Mouse (Mus musculus) adrenal gland, adult 8-10 months (tissue): ENCODE measurements around the gene Zmpste24. TPM values are rescaled to one million over a fixed set of nuclear protein-coding genes. Genes with fewer than 3 reads are reported as not detected.

Experiments used
- DNase-seq: peaks from one replicate; pipeline ENCODE4 v3.0.0; 2022
- total RNA-seq, 4 experiments: library from RNA; stranded (reverse); gene quantifications; 2 replicates each; pipeline ENCODE4 v1.2.4; 2022

Zmpste24 gene
- total RNA-seq, 4 experiments from 2014 or later, result 54.8 to 69.9 (median 57.0) TPM

DNA sequence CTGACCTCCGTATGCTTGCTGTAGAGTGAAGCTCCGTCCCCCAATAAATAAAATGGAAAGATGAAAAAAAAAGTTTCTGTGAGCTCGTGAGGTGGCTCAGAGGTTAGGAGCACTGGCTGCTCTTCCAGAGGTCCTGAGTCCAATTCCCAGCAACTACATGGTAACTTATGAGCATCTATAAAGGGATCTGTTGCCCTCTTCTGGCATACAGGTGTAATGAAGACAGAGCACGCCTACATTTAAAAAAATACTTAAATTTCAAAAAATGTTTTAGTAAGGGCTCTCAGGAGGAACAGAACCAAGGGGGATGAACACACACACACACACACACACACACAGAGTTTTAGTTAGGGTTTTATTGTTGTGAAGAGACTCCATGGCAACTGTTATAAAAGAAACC is 66.6 kb downstream of the Zmpste24 start:
- no peak for DNase-seq

DNA sequence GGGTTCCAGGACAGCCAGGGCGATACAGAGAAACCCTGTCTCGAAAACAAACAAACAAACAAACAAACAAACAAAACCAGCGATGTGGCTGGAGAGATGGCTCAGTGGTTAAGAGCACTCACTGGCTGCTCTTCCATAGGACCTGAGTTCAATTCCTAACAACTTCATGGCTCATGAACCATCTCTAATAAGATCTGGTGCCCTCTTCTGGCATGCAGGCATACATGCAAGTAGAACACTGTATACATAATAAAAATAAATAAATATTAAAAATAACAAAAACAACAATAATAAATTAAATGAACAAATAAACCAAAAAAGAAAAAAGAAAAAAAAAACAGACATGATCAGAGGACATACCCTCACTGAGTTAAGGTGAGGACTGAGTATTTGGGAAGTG is 68.4 kb downstream of the Zmpste24 start:
- no peak for DNase-seq

DNA sequence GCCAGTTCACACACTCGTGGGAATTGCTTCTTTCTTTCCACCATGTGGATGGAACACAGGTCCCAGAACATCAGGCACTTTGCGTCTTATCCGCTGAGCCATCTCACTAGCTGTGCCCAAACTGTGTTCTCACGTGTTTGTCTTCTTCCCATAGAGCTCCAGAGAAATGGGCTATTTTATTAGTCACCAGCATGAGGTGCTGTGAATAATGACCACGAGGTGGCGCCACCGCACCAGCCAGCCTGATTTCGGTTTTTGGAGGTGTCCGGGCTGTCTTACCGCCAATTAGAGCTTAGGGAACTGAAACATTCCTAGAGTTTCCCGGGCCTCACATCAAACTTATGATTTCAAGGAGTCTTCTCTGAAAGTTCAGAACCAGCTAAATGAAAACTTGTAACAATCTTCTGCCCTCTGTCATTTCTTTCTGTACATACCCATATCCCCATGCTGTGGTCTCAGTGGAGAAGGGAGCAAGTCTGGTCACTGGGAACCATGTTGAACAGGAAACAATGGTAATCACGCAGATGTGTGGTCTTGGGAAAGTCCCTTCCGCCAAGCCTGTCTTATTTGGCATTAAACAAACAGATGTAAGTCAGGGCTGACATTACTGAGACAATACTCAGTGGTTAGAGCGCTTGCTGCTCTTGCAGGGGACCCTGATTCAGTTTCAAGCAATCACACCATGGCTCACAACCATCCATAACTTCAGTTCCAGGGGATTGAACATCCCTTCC is 69.2 kb downstream of the Zmpste24 start:
- no peak for DNase-seq

DNA sequence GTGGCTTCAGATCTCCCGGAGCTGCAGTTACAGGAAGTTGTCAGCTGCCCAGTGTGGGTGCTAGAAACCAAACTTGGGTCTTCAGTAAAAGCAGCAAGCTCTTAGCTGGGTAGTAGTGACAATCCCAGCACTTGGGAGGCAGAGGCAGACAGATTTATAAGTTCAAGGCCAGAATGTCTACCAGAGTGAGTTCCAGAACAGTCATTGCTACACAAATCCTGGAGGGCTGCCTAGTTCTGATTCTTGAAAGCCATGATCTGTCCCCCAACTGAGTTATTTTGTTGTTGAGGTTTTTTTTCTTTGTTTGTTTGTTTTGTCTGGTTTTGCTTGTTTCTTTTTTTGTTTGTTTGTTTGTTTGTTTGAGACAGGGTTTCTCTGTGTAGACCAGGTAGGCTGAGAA is 69.9 kb downstream of the Zmpste24 start:
- peak; percentile 32 for DNase-seq

GRCm38 (mm10) chr4:121025681-121026080 is 72.4 kb downstream of the Zmpste24 start:
- no peak for DNase-seq

DNA sequence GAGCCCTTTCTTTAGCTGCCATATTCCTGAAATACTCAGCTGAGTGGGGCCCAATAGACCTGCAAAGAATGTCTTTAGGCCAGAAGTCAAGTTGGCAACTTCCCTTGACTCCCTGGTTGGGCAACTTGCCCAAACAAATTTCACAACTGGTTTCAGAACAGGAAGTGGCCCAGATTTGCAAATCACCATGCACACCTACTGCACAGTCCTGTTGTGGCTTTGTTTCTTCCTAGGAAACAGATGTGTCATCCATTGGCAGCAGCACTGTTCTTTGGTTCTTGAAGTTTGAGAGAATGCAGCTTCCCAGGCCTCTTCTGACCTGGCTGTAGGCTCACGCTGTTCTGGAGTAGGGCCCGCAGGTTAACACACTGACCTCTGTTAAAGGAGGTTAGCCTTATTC is 74.1 kb downstream of the Zmpste24 start:
- peak; percentile 64 for DNase-seq

GRCm38 (mm10) chr4:121023464-121023863 is 74.6 kb downstream of the Zmpste24 start:
- no peak for DNase-seq

DNA sequence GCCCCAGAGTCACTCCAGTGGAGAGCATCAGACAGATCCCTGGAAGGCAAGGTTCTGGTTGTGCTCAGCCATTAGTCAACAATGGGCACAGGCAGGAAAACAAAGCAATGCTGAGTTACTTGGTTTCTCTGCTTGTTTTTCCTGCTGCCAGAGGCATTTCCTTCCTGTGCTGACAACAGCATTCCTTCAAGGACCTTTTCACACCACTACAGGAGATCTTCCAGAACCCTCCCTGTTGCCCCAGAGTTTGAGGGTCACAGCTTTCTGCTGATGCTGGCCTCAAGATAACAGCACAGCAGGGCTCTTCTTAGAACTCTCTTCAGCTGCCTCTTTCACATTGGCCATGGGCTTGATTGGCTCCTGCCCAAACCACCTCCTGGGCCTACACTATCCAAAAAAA is 76.1 kb downstream of the Zmpste24 start:
- DNase-seq, result peak; percentile 29

DNA sequence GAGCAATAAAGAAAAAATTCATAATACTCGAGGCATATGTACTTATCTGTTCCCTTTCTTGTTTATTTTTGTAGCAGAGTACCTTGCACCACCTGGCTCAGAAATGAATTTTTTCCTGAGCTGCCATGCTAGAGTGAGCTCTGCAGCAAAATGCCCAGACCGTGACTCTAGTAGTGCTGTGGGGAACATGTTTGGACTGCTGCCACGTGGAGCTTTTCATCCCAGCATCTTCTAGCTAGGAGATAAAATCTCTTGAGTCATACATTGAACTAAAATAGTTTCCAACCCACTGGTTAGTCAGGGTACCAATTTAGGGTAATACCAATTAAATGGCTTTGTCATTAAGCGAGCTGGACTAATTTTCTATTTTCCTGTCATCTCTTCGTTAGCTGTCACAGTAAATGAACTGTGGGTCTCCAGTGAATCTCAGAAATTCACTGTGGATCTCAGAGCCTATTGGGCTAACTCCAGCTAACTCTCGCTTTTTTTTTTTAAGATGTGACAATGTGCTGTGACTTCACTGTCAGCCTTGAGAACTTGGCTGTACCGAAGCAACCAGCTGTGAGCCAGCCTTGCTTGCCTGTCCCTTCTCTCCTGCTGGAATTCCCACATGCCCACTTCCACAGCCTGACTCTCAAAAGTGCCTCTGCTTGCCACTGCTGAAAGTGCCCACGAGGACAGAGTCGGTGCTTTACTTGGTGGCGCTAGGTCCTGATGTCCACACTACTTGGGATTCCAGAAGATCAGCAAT is 77.8 kb downstream of the Zmpste24 start:
- DNase-seq, result no peak

DNA sequence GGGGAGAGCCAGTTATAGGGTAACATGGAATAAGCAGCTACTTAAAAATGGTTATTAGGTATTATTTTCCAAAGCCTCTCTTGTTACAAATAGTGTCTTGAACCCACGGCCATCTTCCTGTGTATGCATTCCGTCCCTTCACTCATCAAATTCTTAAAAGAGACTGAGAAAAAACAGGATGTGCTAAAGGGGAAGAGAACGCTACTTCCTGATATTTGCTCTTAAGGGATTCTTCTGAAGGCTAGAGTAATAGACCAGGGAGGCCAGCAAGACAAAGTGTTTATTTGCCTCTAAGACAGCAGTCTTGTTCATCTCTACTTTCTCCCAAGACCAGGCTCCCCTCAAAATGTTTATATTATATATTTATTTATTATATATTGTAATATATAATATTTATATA is 79.8 kb downstream of the Zmpste24 start:
- DNase-seq, result no peak

DNA sequence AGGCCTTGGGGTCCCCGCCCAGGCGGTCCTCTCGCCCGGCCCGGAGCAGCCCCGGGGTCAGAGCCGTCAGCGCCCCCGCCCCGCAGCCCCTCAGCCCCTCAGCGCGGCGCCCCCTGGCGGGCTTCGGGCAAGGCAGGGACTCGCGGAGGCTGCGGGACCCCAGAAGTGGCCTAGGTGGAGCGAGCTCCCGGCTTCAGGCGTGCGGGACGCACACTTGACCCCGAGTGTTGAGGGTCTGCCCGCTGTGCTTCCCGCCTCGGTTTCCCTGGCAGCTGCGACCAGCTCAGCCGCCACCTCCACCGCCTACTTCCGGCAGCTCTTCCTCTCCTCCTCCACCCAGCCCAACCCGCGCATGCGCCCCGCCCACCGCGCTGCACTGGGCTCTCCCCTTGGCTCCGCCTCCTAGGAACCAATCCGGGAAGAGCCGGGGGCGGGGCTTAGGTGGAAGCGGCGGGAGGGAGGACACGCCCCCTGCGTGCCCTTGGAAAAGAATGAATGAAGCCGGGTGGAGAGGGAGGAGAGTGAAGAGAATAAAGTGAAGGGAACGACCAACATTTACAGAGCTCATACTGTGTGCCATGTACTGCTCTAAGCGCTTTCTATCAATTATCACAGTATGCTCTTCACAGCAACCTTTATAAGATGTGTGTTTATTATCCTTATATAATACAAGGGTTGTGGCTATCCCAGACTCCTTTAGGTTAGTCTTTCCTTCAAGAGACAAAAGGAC is 80.9 kb downstream of the Zmpste24 start, which contains the start of gene Smap2:
TSS of gene Smap2 (minus strand) at position 320 of the 730 bp plus-strand sequence.
- peak; percentile 98 for DNase-seq

DNA sequence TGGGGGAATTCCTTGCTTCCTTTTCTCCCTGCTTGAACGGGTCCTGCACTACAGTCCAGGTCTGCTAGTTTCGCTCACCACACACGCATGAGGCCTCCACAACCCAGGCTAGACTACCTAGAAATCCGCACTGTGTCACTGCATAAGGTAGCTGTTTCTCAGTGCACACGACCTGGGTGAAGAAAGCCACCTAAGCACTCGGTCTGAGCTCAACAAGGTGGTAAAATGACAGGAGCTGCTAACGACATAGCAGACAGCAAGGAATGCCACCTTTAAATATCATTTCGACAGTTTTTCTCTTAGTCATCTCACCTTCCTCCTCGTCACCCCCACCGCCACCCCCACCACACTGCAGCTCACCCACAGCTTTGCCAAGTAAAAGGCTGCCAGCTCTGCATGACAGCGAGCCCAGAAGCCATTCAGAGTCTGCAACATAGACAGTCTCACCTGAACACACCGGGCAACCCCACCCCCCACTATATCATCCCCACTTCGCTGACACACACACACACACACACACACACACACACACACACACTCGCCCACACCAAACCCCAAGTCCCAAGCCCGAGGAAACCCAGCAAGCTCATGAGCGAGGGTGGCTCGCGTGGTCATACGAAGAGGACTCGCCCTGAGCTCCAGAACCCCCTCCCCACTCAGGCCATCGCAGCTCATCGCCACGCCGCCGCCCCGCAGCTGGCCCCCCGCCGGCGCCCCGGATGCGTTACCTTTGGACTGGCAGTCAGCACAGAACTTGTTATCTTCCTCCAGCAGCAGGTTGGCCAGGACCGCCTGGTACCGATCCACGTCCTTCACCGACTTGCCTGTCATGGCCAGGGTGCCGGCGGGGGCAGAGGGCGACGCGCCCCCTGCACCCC is 81.8 kb downstream of the Zmpste24 start:
- peak; percentile 42 for DNase-seq

DNA sequence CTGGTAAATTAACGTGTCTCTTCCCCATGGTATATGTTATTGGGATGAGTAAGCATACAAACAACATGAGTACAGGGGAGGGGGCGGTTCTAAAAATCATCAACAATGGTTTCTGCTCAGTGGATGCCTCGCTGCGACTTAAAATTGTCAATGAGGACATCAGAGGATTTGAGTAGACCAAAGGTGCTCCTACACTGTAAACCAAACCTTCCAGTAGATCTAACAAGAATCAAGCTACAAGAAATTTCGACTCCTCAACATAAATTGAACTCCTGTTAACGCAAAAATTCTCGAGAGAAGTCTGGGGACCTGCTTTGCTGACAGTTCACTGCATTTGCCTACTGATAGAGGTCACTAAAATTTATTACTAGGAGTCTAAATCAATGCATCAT is 82.8 kb downstream of the Zmpste24 start:
- DNase-seq, result no peak

GRCm38 (mm10) chr4:121014594-121015267 is 83.3 kb downstream of the Zmpste24 start:
- no peak for DNase-seq

- DNase-seq, result no peak
These were observed 87.1 kb downstream of the Zmpste24 start for GRCm38 (mm10) chr4:121010770-121011549.

Other genes with a start within 250 kb of the Zmpste24 start
- 10 to 100 TPM; 10.5 to 20.5 (median 15.0) TPM for gene Rims3, start 243.4 kb downstream of the Zmpste24 start, total RNA-seq
- gene Exo5, start 173.2 kb downstream of the Zmpste24 start, total RNA-seq, result 10 to 100 TPM in 2 of 4 experiments, 1 to 10 TPM in 2; 7.9 to 13.4 (median 10.7) TPM
- gene Zfp69, start 146.5 kb downstream of the Zmpste24 start, total RNA-seq, result 1 to 10 TPM; 1.5 to 3.4 (median 2.9) TPM
- gene Smap2, start 81.0 kb downstream of the Zmpste24 start, total RNA-seq, result 10 to 100 TPM; 36.5 to 42.7 (median 40.3) TPM
- under 1 TPM; 0.40 to 0.78 (median 0.57) TPM for gene Col9a2, start 58.9 kb downstream of the Zmpste24 start, total RNA-seq
- gene Tmco2, start 11.0 kb upstream of the Zmpste24 start, total RNA-seq, result not detected
- 10 to 100 TPM; 13.5 to 21.6 (median 17.0) TPM for gene Rlf, start 116.8 kb upstream of the Zmpste24 start, total RNA-seq
- gene Gm12888, start 226.7 kb upstream of the Zmpste24 start, total RNA-seq, result not detected